Mouse (Mus musculus) bone marrow macrophage, adult 2 months (primary cell): Measurements from ENCODE around the gene Elof1.

Experiments used
- CTCF ChIP-seq: IDR thresholded peaks from 2 replicates; pipeline ENCODE4 v1.5.1; 2012; ENCODE audit warnings: low read depth, mild to moderate bottlenecking, low read length, moderate library complexity
- POLR2A ChIP-seq: IDR thresholded peaks from 2 replicates; pipeline ENCODE4 v1.6.1; 2012; ENCODE audit warnings: mild to moderate bottlenecking, low read depth, low read length, borderline replicate concordance

DNA sequence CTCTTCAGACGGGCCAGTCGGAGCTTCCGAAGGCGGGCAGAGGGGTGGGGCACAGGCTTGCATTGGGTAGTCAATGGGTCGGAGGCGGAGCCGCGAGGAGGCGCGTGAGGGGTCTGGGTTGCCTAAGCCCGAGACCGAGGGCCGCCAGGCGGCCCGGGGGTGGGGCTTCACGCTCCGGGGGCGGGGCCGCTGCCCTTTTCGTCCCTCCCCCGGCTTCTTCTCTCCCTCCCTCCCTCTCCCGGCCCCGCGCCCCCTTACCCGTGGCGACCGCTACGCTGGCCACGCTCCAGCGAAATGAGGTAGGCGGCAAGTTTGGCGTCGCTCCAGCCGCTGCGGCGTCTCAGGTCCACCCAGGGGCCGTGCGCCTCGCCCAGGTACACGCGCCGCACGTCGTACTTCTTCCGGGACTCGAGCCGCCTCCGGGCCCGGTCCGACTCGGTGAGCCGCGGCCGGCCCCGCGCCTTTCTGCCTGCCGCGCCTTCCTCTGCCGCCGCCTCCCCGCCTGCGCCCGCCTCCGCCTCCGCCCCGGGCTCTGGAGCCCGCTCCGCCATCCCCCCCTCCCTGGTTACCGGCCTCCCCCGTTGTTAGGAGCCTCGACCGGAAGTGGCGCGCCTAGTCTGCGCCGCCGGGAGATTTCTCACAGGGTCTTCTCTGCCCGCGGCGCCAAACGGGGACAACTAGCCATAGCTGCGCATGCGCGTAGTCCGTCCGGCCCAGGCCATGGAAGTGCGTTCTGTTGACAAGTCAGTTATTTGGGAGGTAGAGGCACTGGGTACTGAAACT is 46.0 kb downstream of the Elof1 start, which contains the start of the genes Gm49318 and Zfp653:
- no peak for TF ChIP-seq POLR2A
- no peak for TF ChIP-seq CTCF
